Mouse (Mus musculus): ENCODE measurements at regions not wholly inside any gene's neighbourhood (a gene's known extent, or its start where the extent isn't known, plus 50 kb on each side); places are given as distances from the start of the nearest gene placed in this dataset.
A peak's percentile ranks its signal among the peaks of the same experiment; 100 is the strongest.

GRCm38 (mm10) chr19:56157120-56157519 lies 129.8 kb upstream of the Habp2 start:
- H3K27ac ChIP-seq (replicated peaks) = no peak overlapping the region
- no peak for ATAC-seq (ENCODE audit: low FRiP score, low read depth)
- no peak overlapping the region for H3K9ac ChIP-seq (replicated peaks)
- H3K4me3 ChIP-seq = no peak overlapping the region
- WGBS = 77% methylated on average over 6 of the region's 6 CpGs
- H3K4me2 ChIP-seq (replicated peaks) = no peak overlapping the region
- H3K4me1 ChIP-seq = no peaks in the 10 kb centered on the region
- H3K9me3 ChIP-seq = no peaks in the 10 kb centered on the region
- H3K36me3 ChIP-seq = no peaks in the 10 kb centered on the region
- H3K27me3 ChIP-seq = peaks cover 5% of the 10 kb centered on the region; the same call in 1 of the 2 replicates

DNA sequence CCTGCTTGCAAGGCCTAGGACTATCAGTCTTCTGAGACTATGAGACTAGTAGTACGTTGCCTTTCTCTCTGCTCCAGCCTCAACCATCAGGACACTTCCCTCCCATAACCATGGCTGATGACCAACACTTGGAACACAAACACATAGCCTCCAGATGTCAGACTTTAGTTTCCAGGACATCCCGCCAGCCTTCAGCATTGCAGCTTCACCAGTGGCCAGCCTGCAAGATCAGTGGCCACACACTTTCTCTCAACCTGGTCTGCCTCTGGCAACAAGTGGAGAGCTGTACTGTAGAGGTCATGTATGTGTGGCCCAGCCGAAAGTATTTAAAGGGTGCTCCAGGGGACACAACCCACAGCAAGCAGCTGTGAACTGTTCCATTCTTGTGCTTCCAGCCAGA lies 124.8 kb upstream of the Habp2 start:
- Histone ChIP-seq H3K4me1 (no peaks in the 10 kb centered on the region), H3K9me3 (no peaks in the 10 kb centered on the region), H3K27ac (replicated peaks) (no peak overlapping the region), H3K9ac (replicated peaks) (no peak overlapping the region), H3K36me3 (no peaks in the 10 kb centered on the region), H3K4me2 (replicated peaks) (no peak overlapping the region), H3K27me3 (no peaks in the 10 kb centered on the region), H3K4me3 (no peak overlapping the region)
- 93% methylated on average over 3 of the region's 3 CpGs for WGBS
- no peak for ATAC-seq (ENCODE audit: low FRiP score, low read depth)

GRCm38 (mm10) chr19:56169133-56169997 lies 117.6 kb upstream of the Habp2 start:
- WGBS = 77% methylated on average over 5 of the region's 5 CpGs
- no peaks in the 10 kb centered on the region for H3K27me3 ChIP-seq
- H3K4me2 ChIP-seq (replicated peaks) = no peak overlapping the region
- H3K9me3 ChIP-seq = peaks cover 6% of the 10 kb centered on the region; the same call in 1 of the 2 replicates
- no peaks in the 10 kb centered on the region for H3K36me3 ChIP-seq
- H3K9ac ChIP-seq (replicated peaks) = no peak overlapping the region
- ATAC-seq (ENCODE audit: low FRiP score, low read depth) = no peak
- H3K4me3 ChIP-seq = no peak overlapping the region
- no peak overlapping the region for H3K27ac ChIP-seq (replicated peaks)
- H3K4me1 ChIP-seq = 0 out of 2 replicates have a peak, but pooled peaks cover 3% of the 10 kb centered on the region

DNA sequence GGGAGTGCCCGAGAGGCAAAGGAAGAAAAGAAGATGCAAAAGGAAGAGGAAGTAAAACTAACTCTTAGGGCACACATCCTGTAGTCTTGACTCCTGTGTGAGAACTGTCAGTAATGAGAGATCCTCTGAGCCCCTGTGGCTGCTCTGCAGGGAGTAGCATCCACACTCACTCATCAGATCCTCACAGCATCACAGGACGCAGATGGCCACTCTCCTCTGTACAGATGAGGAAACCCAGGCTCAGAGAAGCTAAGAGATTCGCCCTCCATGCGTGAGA lies 117.0 kb upstream of the Habp2 start:
- Histone ChIP-seq H3K4me2 (replicated peaks) (no peak overlapping the region), H3K4me3 (no peak overlapping the region), H3K36me3 (no peaks in the 10 kb centered on the region), H3K27me3 (no peaks in the 10 kb centered on the region), H3K9me3 (peaks cover 6% of the 10 kb centered on the region; the same call in 1 of the 2 replicates), H3K9ac (replicated peaks) (no peak overlapping the region), H3K4me1 (0 out of 2 replicates have a peak, but pooled peaks cover 3% of the 10 kb centered on the region), H3K27ac (replicated peaks) (no peak overlapping the region)
- 78% methylated on average over 4 of the region's 4 CpGs for WGBS
- no peak for ATAC-seq (ENCODE audit: low FRiP score, low read depth)

DNA sequence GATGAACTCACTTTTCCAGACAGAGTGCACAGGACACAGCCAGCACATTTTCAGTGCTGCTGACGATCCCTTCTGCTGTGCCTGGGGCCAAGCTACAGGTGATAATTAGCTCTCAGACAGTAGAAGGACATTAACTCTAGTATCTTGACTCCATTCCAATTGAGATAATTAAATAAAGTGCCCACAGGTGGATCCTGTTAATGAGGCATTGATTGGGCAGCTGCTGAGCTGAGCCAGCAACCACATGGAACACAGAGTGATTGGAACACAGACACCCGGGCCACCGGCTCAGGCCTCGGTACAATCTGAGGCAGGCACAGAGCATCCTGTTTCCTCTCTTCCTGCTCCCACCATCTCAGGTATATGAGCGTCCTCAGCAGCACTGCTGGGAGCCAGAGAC lies 114.5 kb upstream of the Habp2 start:
- Histone ChIP-seq H3K27me3 (no peaks in the 10 kb centered on the region), H3K36me3 (no peaks in the 10 kb centered on the region), H3K4me1 (0 out of 2 replicates have a peak, but pooled peaks cover 3% of the 10 kb centered on the region), H3K27ac (replicated peaks) (no peak overlapping the region), H3K4me2 (replicated peaks) (no peak overlapping the region), H3K4me3 (no peak overlapping the region), H3K9ac (replicated peaks) (no peak overlapping the region), H3K9me3 (peaks cover 4% of the 10 kb centered on the region; the same call in 1 of the 2 replicates)
- no peak for ATAC-seq (ENCODE audit: low FRiP score, low read depth)
- 74% methylated on average over 5 of the region's 5 CpGs for WGBS

DNA sequence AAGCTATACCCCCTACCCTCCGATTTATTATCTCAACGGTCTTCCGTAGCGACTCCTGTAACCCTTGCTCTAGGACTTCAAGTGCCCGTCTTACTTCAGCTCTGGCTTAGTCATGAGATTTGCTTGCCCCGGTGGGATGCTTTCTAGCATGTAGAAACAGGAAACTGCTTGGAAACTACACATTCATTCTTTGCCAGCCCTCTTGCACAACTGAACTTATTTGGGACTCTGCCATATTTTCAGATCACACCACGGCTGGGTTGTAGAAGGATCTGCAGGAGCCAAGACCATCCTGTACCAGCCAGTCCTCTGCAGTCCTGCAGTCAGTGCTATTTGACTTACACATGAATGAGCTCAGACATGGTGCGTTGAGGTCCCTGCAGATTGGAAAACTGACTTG lies 110.9 kb upstream of the Habp2 start:
- Histone ChIP-seq H3K9me3 (no peaks in the 10 kb centered on the region), H3K9ac (replicated peaks) (no peak overlapping the region), H3K4me1 (0 out of 2 replicates have a peak, but pooled peaks cover 3% of the 10 kb centered on the region), H3K27ac (replicated peaks) (no peak overlapping the region), H3K4me3 (no peak overlapping the region), H3K4me2 (replicated peaks) (no peak overlapping the region), H3K27me3 (no peaks in the 10 kb centered on the region), H3K36me3 (no peaks in the 10 kb centered on the region)
- no peak for ATAC-seq (ENCODE audit: low FRiP score, low read depth)
- 91% methylated on average over 8 of the region's 8 CpGs for WGBS

GRCm38 (mm10) chr19:56177231-56177745 lies 109.6 kb upstream of the Habp2 start:
- ATAC-seq (ENCODE audit: low FRiP score, low read depth) = no peak
- no peak overlapping the region for H3K4me3 ChIP-seq
- 73% methylated on average over 12 of the region's 12 CpGs for WGBS
- H3K36me3 ChIP-seq = no peaks in the 10 kb centered on the region
- no peak overlapping the region for H3K9ac ChIP-seq (replicated peaks)
- no peaks in the 10 kb centered on the region for H3K27me3 ChIP-seq
- H3K9me3 ChIP-seq = no peaks in the 10 kb centered on the region
- no peak overlapping the region for H3K4me2 ChIP-seq (replicated peaks)
- 0 out of 2 replicates have a peak, but pooled peaks cover 3% of the 10 kb centered on the region for H3K4me1 ChIP-seq
- H3K27ac ChIP-seq (replicated peaks) = no peak overlapping the region

- no peaks in the 10 kb centered on the region for H3K36me3 ChIP-seq
- WGBS = 81% methylated on average over 5 of the region's 5 CpGs
- no peak overlapping the region for H3K4me3 ChIP-seq
- H3K27ac ChIP-seq (replicated peaks) = no peak overlapping the region
- no peak overlapping the region for H3K4me2 ChIP-seq (replicated peaks)
- H3K27me3 ChIP-seq = peaks cover 5% of the 10 kb centered on the region; the same call in 1 of the 2 replicates
- peaks cover 8% of the 10 kb centered on the region; the same call in 1 of the 2 replicates for H3K9me3 ChIP-seq
- H3K9ac ChIP-seq (replicated peaks) = no peak overlapping the region
- peaks cover 5% of the 10 kb centered on the region; the same call in 1 of the 2 replicates for H3K4me1 ChIP-seq
- no peak for ATAC-seq (ENCODE audit: low FRiP score, low read depth)
These were observed 101.2 kb upstream of the Habp2 start for GRCm38 (mm10) chr19:56185756-56186155.

DNA sequence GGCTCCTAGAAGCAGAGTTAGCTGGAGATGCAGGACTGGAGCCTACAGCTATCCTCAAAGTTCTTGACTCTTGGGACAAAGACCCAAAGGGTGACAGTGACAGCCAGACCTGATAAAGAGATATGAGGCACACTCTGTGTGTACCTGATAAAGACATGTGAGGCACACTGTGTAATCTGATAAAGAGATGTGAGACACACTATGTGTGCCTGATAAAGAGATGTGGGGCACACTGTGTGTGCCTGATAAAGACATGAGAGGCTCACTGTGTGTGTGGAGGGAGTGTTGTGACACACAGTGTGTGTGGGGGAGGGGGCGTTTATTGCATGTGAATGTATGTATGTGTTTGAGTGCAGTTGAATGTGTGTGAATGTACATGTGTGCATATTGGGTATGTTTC lies 97.8 kb upstream of the Habp2 start:
- H3K4me3 ChIP-seq = no peak overlapping the region
- WGBS = 84% methylated on average over 1 of the region's 1 CpGs
- peaks cover 1% of the 10 kb centered on the region; the same call in 1 of the 2 replicates for H3K9me3 ChIP-seq
- no peak overlapping the region for H3K27ac ChIP-seq (replicated peaks)
- H3K9ac ChIP-seq (replicated peaks) = no peak overlapping the region
- H3K36me3 ChIP-seq = no peaks in the 10 kb centered on the region
- no peak for ATAC-seq (ENCODE audit: low FRiP score, low read depth)
- no peak overlapping the region for H3K4me2 ChIP-seq (replicated peaks)
- peaks cover 6% of the 10 kb centered on the region; the same call in 1 of the 2 replicates for H3K4me1 ChIP-seq
- peaks cover 5% of the 10 kb centered on the region; the same call in 1 of the 2 replicates for H3K27me3 ChIP-seq

GRCm38 (mm10) chr19:56190222-56190621 lies 96.7 kb upstream of the Habp2 start:
- ATAC-seq (ENCODE audit: low FRiP score, low read depth) = no peak
- WGBS = 28% methylated on average over 3 of the region's 3 CpGs

DNA sequence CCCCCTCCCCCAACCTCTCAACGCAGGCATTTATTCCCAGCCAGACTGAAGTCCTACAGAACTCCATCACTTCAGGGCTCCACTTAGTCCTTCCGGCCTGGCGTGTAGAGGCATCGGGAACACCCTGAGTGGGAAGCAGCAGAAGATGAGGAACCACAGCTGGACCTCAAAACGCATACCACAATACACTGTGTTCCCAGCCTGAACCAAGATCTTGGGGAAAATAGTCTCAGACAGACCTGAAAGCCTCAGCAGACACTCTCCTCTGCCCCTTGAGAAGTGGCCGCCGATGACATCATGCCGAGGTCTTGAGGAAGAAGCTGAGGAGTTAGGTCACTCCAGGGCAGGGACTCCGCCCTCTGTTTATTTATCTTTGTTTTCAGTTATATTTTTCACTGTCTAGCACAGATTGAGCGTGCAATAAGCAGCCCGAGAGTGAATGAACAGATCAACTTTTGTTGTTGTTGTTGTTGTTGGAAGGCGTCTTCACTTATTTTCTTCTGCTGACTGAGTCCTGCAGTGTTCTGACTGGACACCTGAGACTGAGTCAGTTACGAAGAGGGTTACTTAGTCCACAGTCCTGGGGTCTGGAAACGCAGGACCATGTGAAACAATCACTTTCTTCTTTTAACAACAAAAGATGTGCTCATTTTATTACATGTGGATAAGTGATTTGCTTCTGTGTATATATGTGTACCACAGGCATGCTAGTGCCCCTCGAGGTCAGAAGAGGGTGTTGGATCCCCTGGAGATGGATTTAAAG lies 88.3 kb upstream of the Habp2 start:
- Histone ChIP-seq H3K4me1 (peaks cover 13% of the 10 kb centered on the region), H3K27ac (replicated peaks) (no peak overlapping the region), H3K9me3 (no peaks in the 10 kb centered on the region), H3K4me2 (replicated peaks) (no peak overlapping the region), H3K36me3 (no peaks in the 10 kb centered on the region), H3K4me3 (no peak overlapping the region), H3K27me3 (peaks cover 8% of the 10 kb centered on the region), H3K9ac (replicated peaks) (no peak overlapping the region)
- ATAC-seq (ENCODE audit: low FRiP score, low read depth) = no peak
- WGBS = 88% methylated on average over 15 of the region's 15 CpGs

More at GRCm38 (mm10) chr19:56190222-56190621, 96.7 kb upstream of the Habp2 start:
- Histone ChIP-seq H3K27me3 (peaks cover 5% of the 10 kb centered on the region; the same call in 1 of the 2 replicates), H3K4me3 (no peak overlapping the region), H3K9me3 (no peaks in the 10 kb centered on the region), H3K4me1 (peaks cover 6% of the 10 kb centered on the region; the same call in 1 of the 2 replicates), H3K9ac (replicated peaks) (no peak overlapping the region), H3K36me3 (no peaks in the 10 kb centered on the region), H3K27ac (replicated peaks) (peak overlapping the region; percentile 12; the same call in 1 of the 2 replicates), H3K4me2 (replicated peaks) (no peak overlapping the region)
